Mouse (Mus musculus) mouse embryonic stem cell (cell line): Measurements from ENCODE around the gene Gipc2.

Source experiments
- in situ Hi-C, 2 experiments: fragments of 300-500 bp; cut with MboI; formaldehyde crosslinking; loops; 1 replicate in 1 of 2; 3 replicates in 1 of 2; pipeline ENCODE4 v1.14.3; 2019 to 2020; ENCODE audit warnings: low sequenced_read_pairs in 2 of 2, low pct_unique_long_range_greater_than_20kb in 1 of 2, mixed read lengths in 1 of 2; ENCODE audit not compliant: unreplicated experiment in 1 of 2

Gene Gipc2

DNA sequence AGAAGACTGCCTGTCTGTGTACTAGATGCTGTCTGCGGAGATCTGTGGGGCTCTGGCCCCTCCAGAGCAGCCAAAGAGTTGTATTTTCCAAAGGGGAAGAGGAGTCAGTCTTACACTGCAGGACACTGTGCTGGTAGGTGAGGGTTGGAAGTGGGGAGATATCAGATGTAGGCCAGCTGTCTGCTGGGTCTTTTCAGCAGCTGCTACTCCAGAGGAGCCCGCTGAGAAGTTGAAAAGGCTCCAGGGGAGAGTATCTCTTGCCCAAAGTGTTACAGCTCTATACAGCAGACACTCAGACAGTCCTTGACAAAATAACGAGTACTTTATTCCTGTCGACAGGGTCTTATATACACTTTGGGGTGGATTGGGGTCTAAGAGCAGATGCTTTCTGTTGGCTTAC is 100.2 kb downstream of the Gipc2 start:
- in situ Hi-C loops, result loop anchor here in 1 of 2 experiments (25.0 kb wide), 1 partner anchor 254 kb away; no protein-coding TSS in a partner anchor

DNA sequence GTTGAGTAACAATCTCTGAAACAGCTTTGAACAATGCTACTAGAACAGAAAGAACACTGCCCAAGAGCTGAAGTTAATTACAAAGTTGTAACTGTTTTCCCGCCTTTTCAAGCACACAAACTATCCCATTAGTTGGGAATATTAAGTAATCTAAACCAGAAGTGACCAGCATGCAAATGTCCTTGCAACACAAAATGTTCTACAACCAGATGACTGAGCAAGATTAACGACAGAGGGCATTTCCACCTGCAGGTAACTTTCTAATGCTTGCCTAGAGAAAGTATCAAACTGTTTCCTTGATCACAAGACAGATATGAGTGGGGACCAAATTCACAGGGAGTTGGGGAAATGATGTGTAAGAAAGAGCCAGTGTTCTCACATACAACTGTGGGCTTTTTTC is 101.9 kb downstream of the Gipc2 start:
- in situ Hi-C loops, result loop anchor here in 1 of 2 experiments (25.0 kb wide), 1 partner anchor 252 kb away; no protein-coding TSS in a partner anchor

DNA sequence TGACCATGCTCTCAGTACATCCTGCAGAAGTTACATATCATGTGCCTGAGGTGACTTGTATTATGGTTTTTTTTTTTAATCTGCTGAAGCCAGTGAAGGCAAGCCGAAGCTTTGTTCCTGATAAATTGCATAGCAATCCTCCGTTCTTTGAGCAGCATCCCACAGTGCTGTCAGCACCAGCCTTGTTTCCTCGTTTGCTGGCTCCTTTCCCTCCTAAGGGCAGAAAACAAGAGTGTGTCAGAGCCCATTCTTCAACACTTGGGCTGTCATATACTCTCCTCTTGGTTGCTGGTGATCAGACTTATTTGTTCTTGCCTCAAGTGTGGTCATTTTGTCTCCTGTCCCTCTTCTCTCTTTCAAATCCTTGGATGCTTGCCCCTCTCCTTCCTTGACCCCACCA is 103.2 kb downstream of the Gipc2 start:
- in situ Hi-C loops, result loop anchor here in 1 of 2 experiments (25.0 kb wide), 1 partner anchor 251 kb away; no protein-coding TSS in a partner anchor

DNA sequence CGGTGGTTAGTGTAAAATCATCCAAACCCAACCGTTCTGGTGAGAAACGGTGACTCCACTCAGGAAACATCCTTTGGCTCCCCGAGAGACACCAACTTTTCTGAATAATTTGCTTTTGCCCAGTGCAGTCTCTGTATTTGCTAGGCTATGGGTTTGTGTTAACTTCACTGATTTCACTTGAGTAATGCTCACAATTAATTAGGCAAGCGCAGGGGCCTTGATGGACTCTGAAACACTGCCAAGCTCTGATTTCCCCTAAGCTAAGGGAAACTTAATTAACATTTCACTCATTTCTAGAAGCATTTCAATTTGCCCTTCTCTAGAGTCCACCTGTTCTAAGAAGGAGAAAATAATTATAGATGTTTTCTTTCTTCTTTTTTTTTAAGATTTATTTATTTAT is 104.9 kb downstream of the Gipc2 start:
- in situ Hi-C loops, result loop anchor here in 1 of 2 experiments (25.0 kb wide), 1 partner anchor 249 kb away; no protein-coding TSS in a partner anchor

DNA sequence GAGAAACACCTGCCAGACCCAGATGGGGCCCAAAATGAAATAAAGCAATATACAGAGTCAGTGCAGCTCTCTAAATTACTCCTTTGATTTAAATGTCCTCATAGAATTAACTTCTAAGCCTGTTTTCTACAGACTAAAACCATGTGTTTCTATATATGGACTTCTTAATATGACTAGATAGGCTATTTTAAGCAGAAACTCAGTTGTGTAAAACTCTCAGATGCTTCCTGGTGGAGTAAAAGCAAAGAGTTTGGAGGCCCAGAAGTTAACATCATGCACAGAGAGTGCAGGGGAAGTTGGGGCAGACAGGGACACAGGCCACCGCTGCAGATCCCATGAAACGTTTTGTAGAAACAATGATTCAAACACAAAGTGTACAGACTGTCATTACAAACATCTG is 107.8 kb downstream of the Gipc2 start:
- in situ Hi-C loops, result loop anchor here in 1 of 2 experiments (25.0 kb wide), 1 partner anchor 246 kb away; no protein-coding TSS in a partner anchor

DNA sequence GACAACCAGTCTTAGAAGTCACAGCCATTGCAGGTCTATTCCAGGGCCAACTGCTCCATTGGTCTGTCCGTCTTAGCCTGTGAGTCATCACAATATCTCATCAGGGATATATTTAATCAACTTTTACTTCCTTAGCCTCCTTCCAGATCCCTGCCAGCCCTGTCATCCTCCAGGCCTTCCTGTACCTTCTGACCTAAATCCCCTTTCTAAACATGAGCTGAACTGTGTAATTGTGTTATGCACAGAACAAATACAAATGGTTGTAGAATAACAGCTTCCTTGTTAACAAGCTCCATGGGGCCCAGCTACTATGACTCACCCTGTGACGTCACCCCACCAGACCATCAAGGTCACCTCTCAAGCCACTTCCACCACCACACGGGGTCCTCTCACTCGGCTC is 111.8 kb downstream of the Gipc2 start:
- in situ Hi-C loops, result loop anchor here in 1 of 2 experiments (25.0 kb wide), 1 partner anchor 242 kb away; no protein-coding TSS in a partner anchor

DNA sequence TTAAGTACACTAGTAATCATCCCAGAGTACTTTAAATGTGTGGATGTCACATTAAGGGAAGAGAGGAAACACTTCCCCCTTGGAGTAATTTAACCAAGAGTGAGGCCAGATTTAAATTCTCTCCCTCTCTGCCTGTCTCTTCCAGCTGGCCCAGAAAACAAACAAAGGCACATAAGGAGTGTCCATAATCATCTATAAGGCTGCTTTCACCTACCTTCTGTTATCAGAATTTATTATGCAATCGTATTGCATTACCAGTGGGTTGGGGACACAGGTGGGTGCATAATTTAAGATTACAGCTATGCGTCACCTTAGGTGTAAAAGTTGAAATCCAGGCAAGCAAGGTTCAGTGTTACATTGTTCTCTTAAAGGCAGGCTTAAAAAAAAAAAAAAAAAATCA is 114.1 kb downstream of the Gipc2 start:
- in situ Hi-C loops, result loop anchor here in 1 of 2 experiments (25.0 kb wide), 1 partner anchor 240 kb away; no protein-coding TSS in a partner anchor

DNA sequence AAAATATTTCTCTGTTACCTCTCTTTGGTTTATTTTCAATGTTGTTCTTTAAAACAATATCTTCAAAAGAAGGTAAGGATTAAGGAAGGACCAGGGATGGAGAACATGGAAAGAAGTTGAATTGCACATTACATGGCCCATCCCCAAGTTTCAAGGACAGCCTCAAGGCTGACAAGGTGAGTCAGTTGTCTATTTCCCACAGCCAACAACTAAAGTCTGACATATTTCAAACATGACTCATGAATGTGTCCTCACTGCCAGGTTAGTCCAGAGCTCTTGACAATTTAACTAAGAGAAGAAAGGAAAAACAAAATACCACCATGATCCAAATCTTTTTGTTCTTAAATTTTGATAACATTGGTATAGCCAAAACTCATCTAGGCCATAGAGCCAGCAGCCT is 118.1 kb downstream of the Gipc2 start:
- in situ Hi-C loops, result no loop called here

DNA sequence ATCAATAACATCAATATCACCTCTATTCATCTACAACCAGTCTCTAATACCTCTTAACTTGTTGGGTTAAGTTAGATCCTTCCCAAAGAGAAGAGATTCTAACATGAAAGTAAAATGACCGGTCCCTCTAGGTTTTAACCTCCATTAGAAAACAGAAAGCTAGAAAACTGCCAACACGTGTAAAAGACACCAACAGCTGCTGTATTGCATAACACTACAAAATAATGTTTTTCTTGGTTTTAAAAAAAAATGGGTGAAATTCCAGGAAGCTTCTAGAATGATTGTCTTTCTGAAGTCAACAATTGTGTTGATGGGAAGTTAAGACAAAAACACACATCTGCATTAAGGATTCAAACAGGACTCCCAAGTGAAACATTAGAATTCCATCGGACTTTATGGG is 119.1 kb downstream of the Gipc2 start:
- in situ Hi-C loops, result no loop called here
